Mouse (Mus musculus): ENCODE data around the gene 0610037L13Rik. TPM values are rescaled to one million over a fixed set of nuclear protein-coding genes. Genes with fewer than 3 reads are reported as not detected.

The 0610037L13Rik gene
- polyA plus RNA-seq (2014; fragmentation: Illumina TruSeq; extraction: RNeasy Lipid Tissue Mini Kit (QIAGEN cat#74804); ENCODE audit: low read depth, low replicate concordance): 78.1 TPM

DNA sequence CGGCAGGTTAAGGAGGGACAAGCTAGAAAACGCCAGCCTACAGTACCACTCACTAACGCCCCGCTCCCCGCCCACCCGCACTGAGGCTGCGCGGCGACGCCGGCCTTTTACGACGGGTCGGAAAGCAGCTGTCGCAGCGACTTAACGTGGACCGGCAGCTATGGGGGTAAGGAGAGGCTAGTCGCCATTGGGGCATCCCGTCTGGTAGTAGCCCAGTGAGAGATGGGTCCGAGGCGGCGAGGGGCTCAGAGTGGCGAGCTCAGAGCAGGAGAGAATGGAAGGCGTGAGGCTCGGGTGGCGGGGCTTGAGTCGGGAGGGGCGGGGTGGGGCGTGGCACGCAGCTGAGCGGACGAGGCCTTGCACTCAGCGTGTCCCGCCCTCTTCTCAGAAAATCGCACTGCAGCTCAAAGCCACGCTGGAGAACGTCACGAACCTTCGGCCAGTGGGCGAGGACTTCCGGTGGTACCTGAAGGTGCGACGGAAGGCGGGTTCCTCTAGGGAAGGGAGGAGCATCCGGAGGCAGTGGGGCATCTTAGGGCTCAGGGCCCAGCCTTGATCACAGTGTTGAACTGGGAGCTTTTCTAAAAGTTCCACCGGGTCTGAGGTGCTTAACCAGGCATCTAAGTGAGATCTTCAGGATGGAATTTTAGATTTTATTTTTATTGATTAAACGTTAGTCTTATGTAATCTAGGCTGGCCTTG is at the start of gene 0610037L13Rik:
0610037L13Rik (plus strand) TSS at position 83 of the 702 bp plus-strand sequence.

DNA sequence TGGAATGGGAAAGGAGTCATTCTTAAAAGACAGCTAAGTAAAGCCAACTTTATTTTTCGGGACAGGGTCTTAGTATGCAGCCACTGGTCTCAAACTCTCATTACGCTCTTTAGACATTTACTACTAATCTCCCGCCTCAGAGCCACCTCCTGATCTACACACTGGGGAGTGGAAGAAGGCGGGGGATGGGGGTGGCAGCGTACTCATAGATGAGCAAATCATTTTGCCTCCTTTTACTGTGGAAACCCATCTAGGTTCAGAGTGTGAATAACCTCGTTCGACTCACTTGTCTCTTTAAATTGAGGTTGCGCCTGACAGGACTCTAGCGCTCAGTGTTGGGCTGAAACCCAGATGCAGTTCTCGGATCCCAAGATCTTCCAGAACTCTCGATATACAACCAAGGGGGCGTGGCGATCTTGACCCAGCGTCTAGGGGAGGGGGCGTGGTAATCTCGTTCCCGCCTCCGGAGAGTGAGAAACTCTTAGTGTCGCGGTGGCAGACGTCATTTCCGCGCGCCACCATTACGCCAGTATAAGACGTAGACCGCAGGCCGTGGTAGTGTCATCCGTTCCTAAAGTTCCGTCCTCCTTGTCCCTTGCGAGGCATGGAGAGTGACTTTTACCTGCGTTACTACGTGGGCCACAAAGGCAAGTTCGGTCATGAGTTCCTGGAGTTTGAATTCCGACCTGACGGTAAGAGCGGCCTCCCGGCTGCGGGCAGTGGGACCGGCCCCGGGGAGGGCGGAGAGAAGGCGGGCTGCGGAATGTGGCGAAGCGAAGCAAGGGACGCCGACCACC is 10.2 kb upstream of the 0610037L13Rik start, which contains the start of gene Magoh:
Magoh (plus strand) TSS at position 502 of the 797 bp plus-strand sequence.

DNA sequence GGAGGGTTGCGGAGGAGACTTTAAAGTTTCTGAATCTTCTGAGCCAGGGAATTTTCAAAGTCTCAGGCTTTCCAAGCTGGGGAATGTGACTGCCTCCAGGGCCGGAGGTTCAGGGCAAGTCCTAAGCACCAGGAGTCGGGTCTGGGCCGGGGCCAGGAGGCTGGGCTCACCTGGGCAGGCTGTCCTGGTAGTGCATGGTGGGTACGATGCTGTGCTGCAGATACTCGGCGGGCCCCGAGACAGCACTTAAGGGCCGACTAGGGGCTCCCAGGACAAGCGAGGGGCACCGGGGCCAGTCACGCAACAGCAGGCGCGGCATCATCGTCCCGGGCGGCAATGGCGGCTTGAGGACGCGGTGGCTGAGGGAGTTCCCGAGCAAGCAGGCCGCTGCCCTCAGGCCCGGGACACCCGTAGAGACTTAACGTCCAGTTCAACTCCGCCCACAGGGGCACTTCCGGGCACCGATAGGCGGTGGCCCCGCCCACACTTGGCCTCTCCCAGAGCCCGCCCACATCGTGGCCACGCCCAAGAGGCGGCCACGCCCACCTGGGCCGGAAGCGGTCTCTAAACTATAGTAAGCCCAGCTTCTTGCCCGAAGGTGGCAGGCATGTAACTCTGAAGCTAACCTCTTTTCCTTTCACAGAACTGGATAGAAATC is 33.7 kb downstream of the 0610037L13Rik start, which contains the start of gene Cpt2:
Cpt2 (minus strand) TSS at position 466 of the 658 bp plus-strand sequence.

Other genes starting within 250 kb of the 0610037L13Rik start
- gene Dmrtb1, start 205.6 kb upstream of the 0610037L13Rik start, polyA plus RNA-seq (2014; fragmentation: Illumina TruSeq; extraction: RNeasy Lipid Tissue Mini Kit (QIAGEN cat#74804); ENCODE audit: low read depth, low replicate concordance): 17.3 TPM
- gene Lrp8, start 87.6 kb upstream of the 0610037L13Rik start, polyA plus RNA-seq (2014; fragmentation: Illumina TruSeq; extraction: RNeasy Lipid Tissue Mini Kit (QIAGEN cat#74804); ENCODE audit: low read depth, low replicate concordance): 4.9 TPM
- gene Magoh, start 10.1 kb upstream of the 0610037L13Rik start, polyA plus RNA-seq (2014; fragmentation: Illumina TruSeq; extraction: RNeasy Lipid Tissue Mini Kit (QIAGEN cat#74804); ENCODE audit: low read depth, low replicate concordance): 76.0 TPM
- gene Cpt2, start 33.8 kb downstream of the 0610037L13Rik start, polyA plus RNA-seq (2014; fragmentation: Illumina TruSeq; extraction: RNeasy Lipid Tissue Mini Kit (QIAGEN cat#74804); ENCODE audit: low read depth, low replicate concordance): 54.8 TPM
- gene Slc1a7, start 78.5 kb downstream of the 0610037L13Rik start, polyA plus RNA-seq (2014; fragmentation: Illumina TruSeq; extraction: RNeasy Lipid Tissue Mini Kit (QIAGEN cat#74804); ENCODE audit: low read depth, low replicate concordance): 0.12 TPM
- 66.3 TPM for gene Podn, start 206.6 kb downstream of the 0610037L13Rik start, polyA plus RNA-seq (2014; fragmentation: Illumina TruSeq; extraction: RNeasy Lipid Tissue Mini Kit (QIAGEN cat#74804); ENCODE audit: low read depth, low replicate concordance)

Measured in adipose tissue, adult 10 weeks (tissue).